Mouse (Mus musculus) embryo, embryonic 9.5 days (tissue): ENCODE results near the gene Mfng.

Experiments
- DNase-seq: peaks from one replicate; pipeline ENCODE4 v3.0.0-alpha.2; 2017; ENCODE audit errors: extremely low spot score

The Mfng gene

GRCm38 (mm10) chr15:78755966-78756725 lies 17.1 kb downstream of the Mfng start:
- no peak for DNase-seq

- DNase-seq = no peak
Measured at GRCm38 (mm10) chr15:78755226-78755625, 18.0 kb downstream of the Mfng start.

GRCm38 (mm10) chr15:78754144-78754543 lies 19.1 kb downstream of the Mfng start:
- no peak for DNase-seq

- no peak for DNase-seq
Measured at GRCm38 (mm10) chr15:78752991-78753390, 20.3 kb downstream of the Mfng start.

GRCm38 (mm10) chr15:78750608-78751350 lies 22.5 kb downstream of the Mfng start:
- DNase-seq = no peak

- DNase-seq = peak; percentile 28
Measured at GRCm38 (mm10) chr15:78749855-78750254, 23.4 kb downstream of the Mfng start.

- peak; percentile 79 for DNase-seq
Measured at GRCm38 (mm10) chr15:78744206-78744605, 29.1 kb downstream of the Mfng start.

- no peak for DNase-seq
Measured at GRCm38 (mm10) chr15:78742831-78743230, 30.4 kb downstream of the Mfng start.

GRCm38 (mm10) chr15:78740662-78741061 lies 32.6 kb downstream of the Mfng start:
- no peak for DNase-seq

- DNase-seq = no peak
Measured at GRCm38 (mm10) chr15:78737146-78737545, 36.1 kb downstream of the Mfng start.

GRCm38 (mm10) chr15:78736681-78737100 lies 36.6 kb downstream of the Mfng start:
- DNase-seq = no peak

GRCm38 (mm10) chr15:78736181-78736579 lies 37.1 kb downstream of the Mfng start:
- no peak for DNase-seq

- no peak for DNase-seq
Measured at GRCm38 (mm10) chr15:78735431-78736180, 37.7 kb downstream of the Mfng start.

GRCm38 (mm10) chr15:78731830-78732229 lies 41.4 kb downstream of the Mfng start:
- no peak for DNase-seq

- no peak for DNase-seq
Measured at GRCm38 (mm10) chr15:78730315-78731049, 42.8 kb downstream of the Mfng start.

GRCm38 (mm10) chr15:78726697-78727096 lies 46.6 kb downstream of the Mfng start:
- DNase-seq = no peak

GRCm38 (mm10) chr15:78720532-78720931 lies 52.7 kb downstream of the Mfng start:
- DNase-seq = no peak

GRCm38 (mm10) chr15:78720094-78720493 lies 53.2 kb downstream of the Mfng start:
- peak; percentile 76 for DNase-seq

- DNase-seq = peak; percentile 31
Measured at GRCm38 (mm10) chr15:78719416-78719815, 53.9 kb downstream of the Mfng start.

GRCm38 (mm10) chr15:78718290-78719250 lies 54.7 kb downstream of the Mfng start, which contains the start of gene Elfn2:
Gene Elfn2, minus strand, starts transcription at chr15:78718771.
- peak; percentile 19 for DNase-seq
